Mouse (Mus musculus): ENCODE data around the gene Dop1b. TPM values are rescaled to one million over a fixed set of nuclear protein-coding genes. Genes with fewer than 3 reads are reported as not detected.

Gene Dop1b
- polyA plus RNA-seq, 1 experiment: 13.4 TPM

DNA sequence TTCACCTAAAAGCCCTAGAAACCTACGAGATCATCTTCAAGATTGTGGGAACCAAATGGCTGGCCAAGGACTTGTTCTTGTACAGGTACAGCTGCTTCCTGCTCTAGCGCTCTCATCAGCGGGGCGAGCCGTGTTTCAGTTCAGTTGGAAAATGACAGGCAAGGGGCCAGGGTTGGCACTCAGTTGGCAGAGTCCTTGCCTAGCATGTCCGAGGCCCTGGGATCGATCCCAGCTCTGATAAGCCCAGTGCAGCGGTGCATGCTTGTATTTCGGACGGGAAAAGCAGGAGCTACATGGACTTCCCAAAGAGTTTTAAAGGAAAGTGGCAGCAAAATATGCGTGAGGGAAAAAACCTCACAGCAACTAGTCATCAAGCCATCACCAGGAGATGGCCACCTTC lies 27.5 kb downstream of the Dop1b start:
- no peaks in the 10 kb centered on the region for H3K79me2 ChIP-seq (ENCODE audit: control insufficient read depth, insufficient read depth)
- no peak overlapping the region for H3K4me2 ChIP-seq (ENCODE audit: low read depth)
- H3K4me3 ChIP-seq: no peak overlapping the region
- H3ac ChIP-seq (ENCODE audit: control insufficient read depth, insufficient read length): no peak overlapping the region
- peaks cover 3% of the 10 kb centered on the region for H3K36me3 ChIP-seq (ENCODE audit: control insufficient read depth, insufficient read depth)
- TF ChIP-seq REST (IDR thresholded peaks at IDR 0.05; ENCODE audit: insufficient read depth, insufficient read length): no peak
- no peak for TF ChIP-seq CEBPB (IDR thresholded peaks at IDR 0.05; ENCODE audit: insufficient read depth, poor library complexity, severe bottlenecking)
- no peak for TF ChIP-seq TCF12 (IDR thresholded peaks at IDR 0.05; ENCODE audit: insufficient read depth, poor library complexity, severe bottlenecking)
- TF ChIP-seq POLR2AphosphoS2 (IDR thresholded peaks at IDR 0.05; ENCODE audit: insufficient read length, low read depth): no peak
- TF ChIP-seq SRF (IDR thresholded peaks at IDR 0.05; ENCODE audit: control insufficient read depth, insufficient read length, low read depth): no peak
- no peak for TF ChIP-seq USF1 (IDR thresholded peaks at IDR 0.05; ENCODE audit: low read depth)
- TF ChIP-seq MYOG (IDR thresholded peaks at IDR 0.05; ENCODE audit: control insufficient read depth in 1 of 3, insufficient read depth in 1 of 3, insufficient read length in 2 of 3, low read depth in 2 of 3): no peak
- TF ChIP-seq MAX (IDR thresholded peaks at IDR 0.05; ENCODE audit: low read depth): no peak
- no peaks in the 10 kb centered on the region for H3K27me3 ChIP-seq (ENCODE audit: control insufficient read depth, insufficient read depth, insufficient read length)

DNA sequence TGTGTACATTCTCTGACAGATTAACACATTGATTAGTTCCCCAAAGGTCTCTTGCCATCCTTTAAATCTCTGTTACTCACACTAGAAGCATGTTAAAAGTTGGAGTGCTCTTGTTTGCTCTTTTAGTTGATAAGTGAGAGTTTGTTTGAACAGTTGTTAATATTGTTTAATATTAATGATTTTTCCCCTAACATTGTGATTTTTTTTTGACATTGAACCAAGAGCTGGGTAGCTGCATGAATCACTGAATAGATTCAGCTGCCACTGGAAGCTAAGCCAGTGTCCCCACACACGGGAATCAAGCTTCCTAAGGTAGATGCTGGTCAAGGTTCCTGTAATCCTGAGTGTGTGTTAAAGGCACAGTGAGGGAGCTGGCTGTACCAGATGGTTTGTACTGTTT lies 31.2 kb downstream of the Dop1b start:
- Histone ChIP-seq H3K4me2 (ENCODE audit: low read depth) (no peak overlapping the region), H3ac (ENCODE audit: control insufficient read depth, insufficient read length) (no peak overlapping the region), H3K4me3 (no peak overlapping the region), H3K79me2 (ENCODE audit: control insufficient read depth, insufficient read depth) (no peaks in the 10 kb centered on the region), H3K36me3 (ENCODE audit: control insufficient read depth, insufficient read depth) (peaks cover 3% of the 10 kb centered on the region), H3K27me3 (ENCODE audit: control insufficient read depth, insufficient read depth, insufficient read length) (no peaks in the 10 kb centered on the region)
- TF ChIP-seq MYOG (IDR thresholded peaks at IDR 0.05; ENCODE audit: control insufficient read depth in 1 of 3, insufficient read depth in 1 of 3, insufficient read length in 2 of 3, low read depth in 2 of 3): no peak
- no peak for TF ChIP-seq TCF12 (IDR thresholded peaks at IDR 0.05; ENCODE audit: insufficient read depth, poor library complexity, severe bottlenecking)
- TF ChIP-seq POLR2AphosphoS2 (IDR thresholded peaks at IDR 0.05; ENCODE audit: insufficient read length, low read depth): no peak
- TF ChIP-seq MAX (IDR thresholded peaks at IDR 0.05; ENCODE audit: low read depth): no peak
- TF ChIP-seq POLR2A (IDR thresholded peaks at IDR 0.05; ENCODE audit: insufficient read length, low read depth): no peak
- TF ChIP-seq TCF3 (IDR thresholded peaks at IDR 0.05; ENCODE audit: insufficient read length, low read depth): no peak
- TF ChIP-seq SRF (IDR thresholded peaks at IDR 0.05; ENCODE audit: control insufficient read depth, insufficient read length, low read depth): no peak
- TF ChIP-seq MYOD1 (IDR thresholded peaks at IDR 0.05; ENCODE audit: control insufficient read depth in 1 of 3, insufficient read length in 2 of 3, low read depth in 2 of 3): no peak
- TF ChIP-seq E2F4 (IDR thresholded peaks at IDR 0.05; ENCODE audit: insufficient read depth): no peak
- no peak for TF ChIP-seq CEBPB (IDR thresholded peaks at IDR 0.05; ENCODE audit: insufficient read depth, poor library complexity, severe bottlenecking)
- no peak for TF ChIP-seq USF1 (IDR thresholded peaks at IDR 0.05; ENCODE audit: low read depth)
- TF ChIP-seq REST (IDR thresholded peaks at IDR 0.05; ENCODE audit: insufficient read depth, insufficient read length): no peak

DNA sequence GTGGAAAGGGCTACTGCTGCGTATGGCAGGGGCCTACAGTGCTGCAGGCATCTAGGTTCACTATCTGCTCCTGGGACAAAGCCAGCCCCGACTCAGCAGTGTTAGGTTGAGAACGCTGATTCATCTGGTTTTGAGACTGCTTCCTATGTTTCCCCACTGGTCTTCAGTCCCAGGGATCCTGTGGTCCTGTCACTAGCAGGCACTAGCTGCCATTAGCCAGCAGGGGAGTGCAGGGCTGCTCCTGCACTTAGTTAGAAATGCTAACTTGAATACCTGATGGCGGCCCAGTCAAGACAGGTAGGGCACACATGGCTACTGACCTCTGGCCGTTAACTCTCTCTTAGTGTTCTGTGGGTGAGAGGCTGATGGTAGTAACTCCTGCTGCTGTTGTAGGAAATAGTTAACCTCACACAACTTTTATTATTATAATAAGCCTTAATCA lies 32.4 kb downstream of the Dop1b start:
- Histone ChIP-seq H3ac (ENCODE audit: control insufficient read depth, insufficient read length) (no peak overlapping the region), H3K4me3 (no peak overlapping the region), H3K4me2 (ENCODE audit: low read depth) (no peak overlapping the region), H3K79me2 (ENCODE audit: control insufficient read depth, insufficient read depth) (no peaks in the 10 kb centered on the region), H3K36me3 (ENCODE audit: control insufficient read depth, insufficient read depth) (peaks cover 3% of the 10 kb centered on the region), H3K27me3 (ENCODE audit: control insufficient read depth, insufficient read depth, insufficient read length) (no peaks in the 10 kb centered on the region)
- TF ChIP-seq MAX (IDR thresholded peaks at IDR 0.05; ENCODE audit: low read depth): no peak
- no peak for TF ChIP-seq E2F4 (IDR thresholded peaks at IDR 0.05; ENCODE audit: insufficient read depth)
- no peak for TF ChIP-seq MYOG (IDR thresholded peaks at IDR 0.05; ENCODE audit: control insufficient read depth in 1 of 3, insufficient read depth in 1 of 3, insufficient read length in 2 of 3, low read depth in 2 of 3)
- TF ChIP-seq POLR2A (IDR thresholded peaks at IDR 0.05; ENCODE audit: insufficient read length, low read depth): no peak
- TF ChIP-seq SRF (IDR thresholded peaks at IDR 0.05; ENCODE audit: control insufficient read depth, insufficient read length, low read depth): no peak
- no peak for TF ChIP-seq USF1 (IDR thresholded peaks at IDR 0.05; ENCODE audit: low read depth)
- no peak for TF ChIP-seq TCF3 (IDR thresholded peaks at IDR 0.05; ENCODE audit: insufficient read length, low read depth)
- no peak for TF ChIP-seq MYOD1 (IDR thresholded peaks at IDR 0.05; ENCODE audit: control insufficient read depth in 1 of 3, insufficient read length in 2 of 3, low read depth in 2 of 3)
- TF ChIP-seq POLR2AphosphoS2 (IDR thresholded peaks at IDR 0.05; ENCODE audit: insufficient read length, low read depth): no peak
- no peak for TF ChIP-seq TCF12 (IDR thresholded peaks at IDR 0.05; ENCODE audit: insufficient read depth, poor library complexity, severe bottlenecking)
- no peak for TF ChIP-seq CEBPB (IDR thresholded peaks at IDR 0.05; ENCODE audit: insufficient read depth, poor library complexity, severe bottlenecking)
- TF ChIP-seq REST (IDR thresholded peaks at IDR 0.05; ENCODE audit: insufficient read depth, insufficient read length): no peak

DNA sequence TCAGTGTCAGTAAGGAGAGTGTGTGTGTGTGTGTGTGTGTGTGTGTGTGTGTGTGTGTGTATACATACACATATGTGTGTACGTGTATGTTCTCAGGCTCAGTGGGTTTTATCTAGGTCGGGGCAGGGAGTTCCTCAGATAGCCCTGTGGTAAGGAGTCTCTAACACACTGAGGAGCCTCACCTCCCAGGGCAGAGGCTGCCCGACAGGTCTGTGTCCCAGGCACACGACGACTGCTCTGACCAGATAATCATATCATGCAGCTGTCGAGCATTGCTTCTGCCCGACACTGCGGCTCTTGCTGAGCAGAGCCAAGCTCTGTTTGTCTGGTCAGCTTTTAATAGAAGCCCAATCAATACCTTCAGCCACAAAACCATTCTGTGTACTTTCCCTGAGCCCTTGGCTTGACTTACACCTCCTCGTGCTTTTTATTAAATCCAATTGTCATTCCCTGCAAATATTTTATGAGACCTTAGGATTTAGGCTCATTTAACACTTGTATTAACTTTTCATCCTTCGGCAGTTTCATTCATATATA lies 33.2 kb downstream of the Dop1b start:
- H3K79me2 ChIP-seq (ENCODE audit: control insufficient read depth, insufficient read depth): no peaks in the 10 kb centered on the region
- no peaks in the 10 kb centered on the region for H3K36me3 ChIP-seq (ENCODE audit: control insufficient read depth, insufficient read depth)
- H3K4me3 ChIP-seq: no peak overlapping the region
- no peak overlapping the region for H3ac ChIP-seq (ENCODE audit: control insufficient read depth, insufficient read length)
- no peaks in the 10 kb centered on the region for H3K27me3 ChIP-seq (ENCODE audit: control insufficient read depth, insufficient read depth, insufficient read length)
- TF ChIP-seq SRF (IDR thresholded peaks at IDR 0.05; ENCODE audit: control insufficient read depth, insufficient read length, low read depth) (no peak), POLR2AphosphoS2 (IDR thresholded peaks at IDR 0.05; ENCODE audit: insufficient read length, low read depth) (no peak), TCF3 (IDR thresholded peaks at IDR 0.05; ENCODE audit: insufficient read length, low read depth) (no peak), MYOG (IDR thresholded peaks at IDR 0.05; ENCODE audit: control insufficient read depth in 1 of 3, insufficient read depth in 1 of 3, insufficient read length in 2 of 3, low read depth in 2 of 3) (peak in 1 of 3 experiments; percentile 10)
- no peak overlapping the region for H3K4me2 ChIP-seq (ENCODE audit: low read depth)

DNA sequence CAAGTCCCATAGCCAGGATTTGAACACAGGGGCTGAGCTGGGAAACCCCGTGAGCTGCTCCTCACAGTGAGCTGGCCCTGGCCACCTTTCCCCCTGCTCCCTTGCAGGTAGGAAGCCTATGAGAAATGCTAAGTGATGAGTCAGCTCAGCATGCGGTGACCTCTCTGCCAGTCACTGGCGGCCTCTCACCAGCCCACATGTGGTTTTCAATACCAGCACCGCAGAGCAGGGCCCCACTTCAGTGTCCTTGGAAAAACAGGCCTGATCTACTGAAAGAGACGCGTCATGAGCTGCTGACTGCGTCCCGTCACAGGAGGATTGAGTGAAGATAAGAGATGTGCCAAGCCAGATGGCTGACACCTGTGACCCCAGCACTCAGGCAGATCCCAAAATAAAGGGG lies 34.7 kb downstream of the Dop1b start:
- Histone ChIP-seq H3K36me3 (ENCODE audit: control insufficient read depth, insufficient read depth) (no peaks in the 10 kb centered on the region), H3K4me2 (ENCODE audit: low read depth) (no peak overlapping the region), H3ac (ENCODE audit: control insufficient read depth, insufficient read length) (no peak overlapping the region), H3K79me2 (ENCODE audit: control insufficient read depth, insufficient read depth) (no peaks in the 10 kb centered on the region), H3K27me3 (ENCODE audit: control insufficient read depth, insufficient read depth, insufficient read length) (no peaks in the 10 kb centered on the region), H3K4me3 (no peak overlapping the region)
- TF ChIP-seq SRF (IDR thresholded peaks at IDR 0.05; ENCODE audit: control insufficient read depth, insufficient read length, low read depth) (no peak), REST (IDR thresholded peaks at IDR 0.05; ENCODE audit: insufficient read depth, insufficient read length) (no peak), E2F4 (IDR thresholded peaks at IDR 0.05; ENCODE audit: insufficient read depth) (no peak), MAX (IDR thresholded peaks at IDR 0.05; ENCODE audit: low read depth) (no peak), MYOG (IDR thresholded peaks at IDR 0.05; ENCODE audit: control insufficient read depth in 1 of 3, insufficient read depth in 1 of 3, insufficient read length in 2 of 3, low read depth in 2 of 3) (no peak), TCF12 (IDR thresholded peaks at IDR 0.05; ENCODE audit: insufficient read depth, poor library complexity, severe bottlenecking) (no peak), POLR2A (IDR thresholded peaks at IDR 0.05; ENCODE audit: insufficient read length, low read depth) (no peak), MYOD1 (IDR thresholded peaks at IDR 0.05; ENCODE audit: control insufficient read depth in 1 of 3, insufficient read length in 2 of 3, low read depth in 2 of 3) (no peak), USF1 (IDR thresholded peaks at IDR 0.05; ENCODE audit: low read depth) (no peak), CEBPB (IDR thresholded peaks at IDR 0.05; ENCODE audit: insufficient read depth, poor library complexity, severe bottlenecking) (no peak), TCF3 (IDR thresholded peaks at IDR 0.05; ENCODE audit: insufficient read length, low read depth) (no peak), POLR2AphosphoS2 (IDR thresholded peaks at IDR 0.05; ENCODE audit: insufficient read length, low read depth) (no peak)

Measured in myocyte (in vitro differentiated cells).